Mouse (Mus musculus): Measurements from ENCODE around the gene Rab5b. TPM values are rescaled to one million over a fixed set of nuclear protein-coding genes. Genes with fewer than 3 reads are reported as not detected.

The Rab5b gene
- polyA plus RNA-seq (2015; fragmentation: Nextera tagmentation; extraction: Ambion mirVana), result 61.6 and 64.5 TPM in 2 replicates

DNA sequence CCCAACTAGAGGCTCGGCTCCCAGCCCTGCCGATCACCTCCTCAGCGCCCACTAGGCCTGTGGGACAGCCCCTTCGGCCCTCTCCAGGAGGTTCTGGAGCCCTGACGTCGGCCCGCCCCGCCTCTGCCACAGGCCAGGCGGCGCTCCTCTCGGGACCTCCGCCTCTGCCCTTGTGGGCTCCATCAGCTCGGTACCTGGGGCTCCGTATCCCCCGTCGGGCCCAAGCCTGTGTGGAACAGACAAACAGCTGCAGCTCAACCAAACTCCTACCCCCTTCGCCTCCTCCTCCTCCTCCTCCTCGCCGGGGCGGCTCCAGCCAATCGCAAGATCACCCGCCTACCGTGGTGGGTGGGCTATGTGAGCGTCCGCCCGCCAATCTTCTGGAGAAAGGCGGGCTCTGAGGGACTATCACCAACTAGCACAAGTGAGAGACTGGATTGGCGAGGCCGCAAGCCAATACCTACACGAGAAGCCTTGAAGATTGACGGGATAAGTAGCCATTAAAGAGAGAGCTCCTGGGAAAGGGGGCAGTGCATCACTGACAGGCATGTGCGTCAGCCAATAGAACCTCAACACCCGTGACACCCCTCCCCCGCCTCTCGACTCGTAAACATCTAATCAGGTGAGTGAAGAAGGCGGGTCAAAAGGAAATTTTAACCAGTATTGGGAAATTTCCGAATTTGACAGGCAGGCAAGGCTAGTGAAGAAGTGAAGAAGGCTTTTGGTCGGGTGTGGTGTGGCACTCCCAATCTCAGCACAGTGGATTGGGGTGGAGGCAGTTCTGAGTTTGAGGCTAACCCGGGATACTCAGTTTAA, at the start of gene Rab5b:
TSS of gene Rab5b (minus strand) at position 273 of the 816 bp plus-strand sequence.
- Histone ChIP-seq H3K9me3 (ENCODE audit: control insufficient read depth, low read length) (no peaks in the 10 kb centered on the region), H3K27me3 (replicated peaks; ENCODE audit: control insufficient read depth, insufficient read depth, low read length) (no peaks in the 10 kb centered on the region), H3K4me3 (ENCODE audit: low read length) (peak within 1 kb of the TSS; percentile 83), H3K4me2 (ENCODE audit: low read depth, low read length) (peak within 1 kb of the TSS; percentile 59), H3K4me1 (ENCODE audit: control insufficient read depth, insufficient read depth, low read length) (peaks cover 10% of the 10 kb centered on the region), H3K9ac (ENCODE audit: low read depth, low read length) (peak within 1 kb of the TSS; percentile 85), H3K27ac (ENCODE audit: low read length) (peak within 1 kb of the TSS; percentile 92), H3K36me3 (ENCODE audit: control insufficient read depth, insufficient read depth, low read length) (peaks cover 3% of the 10 kb centered on the region; the same call in 1 of the 2 replicates)
- ATAC-seq, result peak; percentile 99
- under 1% methylated on average over 40 of the region's 40 CpGs for WGBS

DNA sequence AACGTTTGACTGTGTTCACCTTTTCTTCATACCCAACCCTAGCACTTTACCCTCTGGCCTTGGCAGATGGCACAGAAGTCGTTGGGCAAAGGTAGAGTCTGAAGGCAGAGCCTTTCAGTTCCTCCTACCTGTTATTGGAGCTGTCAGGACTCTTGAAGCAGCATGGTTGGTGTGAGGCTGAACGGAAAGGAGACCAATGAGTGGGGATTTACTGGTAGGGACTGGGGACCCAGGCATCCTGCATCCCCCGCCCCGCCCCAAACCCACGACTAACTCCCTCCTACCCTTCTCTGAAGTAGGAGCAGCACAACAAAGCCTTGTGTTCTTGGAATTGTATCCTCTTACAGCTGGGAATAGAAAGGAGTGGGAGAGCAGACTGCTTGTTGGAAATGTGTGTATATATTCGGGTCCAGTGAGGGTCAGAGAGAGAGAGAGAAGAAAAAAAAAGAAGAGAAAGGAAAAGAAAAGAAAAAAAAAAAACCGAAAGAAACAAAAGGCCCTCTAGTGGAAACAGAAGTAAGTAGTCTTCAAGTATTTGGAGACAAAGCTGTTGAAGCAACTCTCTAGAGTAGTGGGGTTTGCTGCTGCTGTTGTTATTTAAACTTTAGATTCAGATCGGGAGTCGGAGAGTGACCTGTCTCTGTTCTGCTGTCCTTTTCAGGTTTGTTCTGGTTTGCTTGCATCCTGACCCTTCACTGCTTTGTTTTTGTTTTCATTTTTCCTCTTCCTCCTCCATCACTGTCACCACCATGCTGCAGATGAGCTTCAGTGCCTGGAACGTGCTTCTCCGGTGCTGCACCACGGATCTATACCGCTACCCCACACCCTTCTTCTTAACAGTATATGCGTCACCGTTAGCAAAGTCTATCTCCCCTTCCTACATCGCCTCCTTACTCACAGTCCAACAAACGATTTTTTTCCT, 48.9 kb upstream of the Rab5b start, which contains the start of gene Dgka:
TSS of gene Dgka (minus strand) at position 176 of the 922 bp plus-strand sequence.
- no peaks in the 10 kb centered on the region for H3K36me3 ChIP-seq (ENCODE audit: control insufficient read depth, insufficient read depth, low read length)
- no peak for ATAC-seq
- no peaks in the 10 kb centered on the region for H3K9me3 ChIP-seq (ENCODE audit: control insufficient read depth, low read length)
- WGBS, result 25% methylated on average over 18 of the region's 18 CpGs
- peak within 1 kb of the TSS; percentile 92 for H3K9ac ChIP-seq (ENCODE audit: low read depth, low read length)
- no peaks in the 10 kb centered on the region for H3K27me3 ChIP-seq (replicated peaks; ENCODE audit: control insufficient read depth, insufficient read depth, low read length)
- H3K4me3 ChIP-seq (ENCODE audit: low read length), result peak within 1 kb of the TSS; percentile 71
- peaks cover 20% of the 10 kb centered on the region for H3K4me1 ChIP-seq (ENCODE audit: control insufficient read depth, insufficient read depth, low read length)
- H3K27ac ChIP-seq (ENCODE audit: low read length), result peak within 1 kb of the TSS; percentile 68
- H3K4me2 ChIP-seq (ENCODE audit: low read depth, low read length), result peak within 1 kb of the TSS; percentile 94

DNA sequence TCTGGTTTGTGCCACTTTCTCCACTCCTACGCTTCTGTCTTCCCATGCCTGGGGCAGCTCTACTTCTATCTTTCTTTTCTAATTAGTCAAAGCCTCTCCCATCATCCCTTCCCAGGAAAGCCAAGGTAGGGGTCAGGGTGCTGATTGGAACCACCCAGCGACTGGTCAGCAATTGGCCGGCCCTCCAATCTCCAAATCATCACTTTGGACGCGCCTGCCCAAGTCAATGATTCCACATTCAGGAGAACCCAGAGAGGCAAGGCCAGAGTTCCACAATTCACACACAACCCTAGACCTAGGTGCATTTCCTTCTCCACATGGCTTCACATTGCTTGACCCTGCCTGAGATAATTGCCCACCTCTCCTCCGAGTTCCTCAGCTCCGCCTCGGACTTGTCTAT, 48.1 kb upstream of the Rab5b start:
- no peaks in the 10 kb centered on the region for H3K36me3 ChIP-seq (ENCODE audit: control insufficient read depth, insufficient read depth, low read length)
- H3K9ac ChIP-seq (ENCODE audit: low read depth, low read length), result peak overlapping the region; percentile 92
- peak overlapping the region; percentile 71 for H3K4me3 ChIP-seq (ENCODE audit: low read length)
- peak overlapping the region; percentile 68 for H3K27ac ChIP-seq (ENCODE audit: low read length)
- H3K27me3 ChIP-seq (replicated peaks; ENCODE audit: control insufficient read depth, insufficient read depth, low read length), result no peaks in the 10 kb centered on the region
- H3K4me1 ChIP-seq (ENCODE audit: control insufficient read depth, insufficient read depth, low read length), result peaks cover 18% of the 10 kb centered on the region
- H3K9me3 ChIP-seq (ENCODE audit: control insufficient read depth, low read length), result no peaks in the 10 kb centered on the region
- 25% methylated on average over 8 of the region's 8 CpGs for WGBS
- peak overlapping the region; percentile 94 for H3K4me2 ChIP-seq (ENCODE audit: low read depth, low read length)
- no peak for ATAC-seq

- H3K9me3 ChIP-seq (ENCODE audit: control insufficient read depth, low read length), result no peaks in the 10 kb centered on the region
- H3K36me3 ChIP-seq (ENCODE audit: control insufficient read depth, insufficient read depth, low read length), result no peaks in the 10 kb centered on the region
- no peaks in the 10 kb centered on the region for H3K27me3 ChIP-seq (replicated peaks; ENCODE audit: control insufficient read depth, insufficient read depth, low read length)
- H3K4me2 ChIP-seq (ENCODE audit: low read depth, low read length), result peak overlapping the region; percentile 94
- ATAC-seq, result peak; percentile 26
- H3K4me1 ChIP-seq (ENCODE audit: control insufficient read depth, insufficient read depth, low read length), result peaks cover 18% of the 10 kb centered on the region
- H3K4me3 ChIP-seq (ENCODE audit: low read length), result peak overlapping the region; percentile 71
- WGBS, result under 1% methylated on average over 36 of the region's 37 CpGs
- peak overlapping the region; percentile 92 for H3K9ac ChIP-seq (ENCODE audit: low read depth, low read length)
- H3K27ac ChIP-seq (ENCODE audit: low read length), result peak overlapping the region; percentile 68
These were observed 47.7 kb upstream of the Rab5b start for GRCm38 (mm10) chr10:128743791-128744191.

GRCm38 (mm10) chr10:128743235-128743634, 47.2 kb upstream of the Rab5b start:
- Histone ChIP-seq H3K36me3 (ENCODE audit: control insufficient read depth, insufficient read depth, low read length) (no peaks in the 10 kb centered on the region), H3K4me3 (ENCODE audit: low read length) (peak overlapping the region; percentile 71), H3K27me3 (replicated peaks; ENCODE audit: control insufficient read depth, insufficient read depth, low read length) (no peaks in the 10 kb centered on the region), H3K27ac (ENCODE audit: low read length) (peak overlapping the region; percentile 68; the same call in 1 of the 2 replicates), H3K9ac (ENCODE audit: low read depth, low read length) (peak overlapping the region; percentile 92), H3K4me2 (ENCODE audit: low read depth, low read length) (peak overlapping the region; percentile 94), H3K9me3 (ENCODE audit: control insufficient read depth, low read length) (no peaks in the 10 kb centered on the region), H3K4me1 (ENCODE audit: control insufficient read depth, insufficient read depth, low read length) (peaks cover 18% of the 10 kb centered on the region)
- ATAC-seq, result no peak
- WGBS, result 6% methylated on average over 7 of the region's 7 CpGs

DNA sequence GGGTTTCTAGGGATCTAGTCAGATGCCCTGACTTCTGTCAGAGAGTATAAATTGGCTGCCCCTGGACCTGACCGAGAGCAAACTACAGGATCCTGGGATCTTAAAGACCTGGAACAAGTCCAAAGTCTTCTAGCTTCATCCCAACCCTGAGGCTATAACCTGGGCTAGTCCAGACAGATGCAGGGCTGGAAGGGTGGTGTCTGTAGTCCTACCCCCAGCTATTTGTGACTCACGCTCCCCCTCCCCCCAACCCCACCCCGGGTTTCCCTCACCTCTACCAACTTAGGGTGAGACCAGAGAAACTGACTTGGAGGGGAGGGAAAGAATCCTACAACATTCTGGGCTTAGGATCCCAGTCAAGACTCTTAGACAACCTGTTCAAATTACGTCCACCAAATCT, 46.6 kb upstream of the Rab5b start:
- Histone ChIP-seq H3K9ac (ENCODE audit: low read depth, low read length) (no peak overlapping the region), H3K36me3 (ENCODE audit: control insufficient read depth, insufficient read depth, low read length) (no peaks in the 10 kb centered on the region), H3K4me1 (ENCODE audit: control insufficient read depth, insufficient read depth, low read length) (peaks cover 19% of the 10 kb centered on the region), H3K9me3 (ENCODE audit: control insufficient read depth, low read length) (no peaks in the 10 kb centered on the region), H3K27ac (ENCODE audit: low read length) (no peak overlapping the region), H3K27me3 (replicated peaks; ENCODE audit: control insufficient read depth, insufficient read depth, low read length) (no peaks in the 10 kb centered on the region), H3K4me2 (ENCODE audit: low read depth, low read length) (peak overlapping the region; percentile 94), H3K4me3 (ENCODE audit: low read length) (peak overlapping the region; percentile 71; the same call in 1 of the 2 replicates)
- ATAC-seq, result no peak
- 31% methylated on average over 4 of the region's 4 CpGs for whole genome bisulfite sequencing

DNA sequence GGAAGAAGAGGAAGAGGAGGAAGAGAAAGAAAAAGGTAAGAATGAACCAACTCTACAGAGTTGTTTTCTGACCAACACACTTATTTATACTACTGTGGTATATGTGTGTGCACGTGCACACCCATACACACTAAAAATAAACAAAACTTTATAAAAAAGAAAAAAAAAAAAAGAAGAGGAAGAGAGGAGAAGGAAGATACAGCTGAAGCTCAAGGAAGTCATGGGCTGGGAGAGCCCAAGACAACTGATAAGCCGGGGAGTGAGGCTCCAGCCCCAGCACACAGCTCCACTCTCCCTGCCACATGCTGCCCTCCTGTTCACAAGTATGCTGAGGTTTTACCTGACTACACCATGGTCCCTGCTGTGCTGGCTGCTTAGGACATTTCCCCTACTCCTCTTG, 44.2 kb upstream of the Rab5b start:
- no peak overlapping the region for H3K4me3 ChIP-seq (ENCODE audit: low read length)
- 60% methylated on average over 2 of the region's 2 CpGs for WGBS

DNA sequence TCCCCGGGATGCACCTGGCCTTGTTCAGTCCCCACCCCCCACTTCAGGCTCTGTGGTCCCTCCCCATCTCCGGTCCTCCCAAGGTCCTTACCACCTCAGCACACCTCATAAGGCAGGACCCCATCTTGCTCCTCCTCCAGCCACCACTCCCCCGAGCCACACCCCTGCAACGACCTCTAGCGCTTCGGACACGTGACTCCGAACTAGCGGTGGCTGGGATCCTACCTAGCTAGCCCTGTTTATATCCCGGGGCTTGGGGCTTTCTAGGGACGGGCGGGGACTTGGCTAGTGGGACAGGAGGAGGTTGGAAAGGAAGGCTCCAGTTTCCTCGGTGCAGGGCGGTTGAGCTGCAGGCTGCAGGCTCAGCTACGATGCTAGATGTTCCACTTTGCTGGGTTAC, 41.4 kb upstream of the Rab5b start:
- ATAC-seq, result peak; percentile 63; the same call in 1 of the 2 replicates
- WGBS, result 4% methylated on average over 15 of the region's 15 CpGs
- peak overlapping the region; percentile 44 for H3K4me2 ChIP-seq (ENCODE audit: low read depth, low read length)
- H3K9ac ChIP-seq (ENCODE audit: low read depth, low read length), result peak overlapping the region; percentile 53; the same call in 1 of the 2 replicates
- H3K27ac ChIP-seq (ENCODE audit: low read length), result no peak overlapping the region
- peaks cover 11% of the 10 kb centered on the region; the same call in 1 of the 2 replicates for H3K36me3 ChIP-seq (ENCODE audit: control insufficient read depth, insufficient read depth, low read length)
- H3K4me1 ChIP-seq (ENCODE audit: control insufficient read depth, insufficient read depth, low read length), result peaks cover 7% of the 10 kb centered on the region
- no peaks in the 10 kb centered on the region for H3K27me3 ChIP-seq (replicated peaks; ENCODE audit: control insufficient read depth, insufficient read depth, low read length)
- peak overlapping the region; percentile 26; the same call in 1 of the 2 replicates for H3K4me3 ChIP-seq (ENCODE audit: low read length)
- H3K9me3 ChIP-seq (ENCODE audit: control insufficient read depth, low read length), result 0 out of 2 replicates have a peak, but pooled peaks cover 4% of the 10 kb centered on the region

More for the DNA sequence above, 44.2 kb upstream of the Rab5b start:
- H3K27ac ChIP-seq (ENCODE audit: low read length), result no peak overlapping the region
- H3K4me2 ChIP-seq (ENCODE audit: low read depth, low read length), result no peak overlapping the region
- no peak overlapping the region for H3K9ac ChIP-seq (ENCODE audit: low read depth, low read length)
- H3K27me3 ChIP-seq (replicated peaks; ENCODE audit: control insufficient read depth, insufficient read depth, low read length), result no peaks in the 10 kb centered on the region
- peaks cover 21% of the 10 kb centered on the region for H3K4me1 ChIP-seq (ENCODE audit: control insufficient read depth, insufficient read depth, low read length)
- H3K9me3 ChIP-seq (ENCODE audit: control insufficient read depth, low read length), result no peaks in the 10 kb centered on the region
- no peaks in the 10 kb centered on the region for H3K36me3 ChIP-seq (ENCODE audit: control insufficient read depth, insufficient read depth, low read length)
- no peak for ATAC-seq

GRCm38 (mm10) chr10:128731992-128732391, 35.9 kb upstream of the Rab5b start:
- H3K9me3 ChIP-seq (ENCODE audit: control insufficient read depth, low read length), result 0 out of 2 replicates have a peak, but pooled peaks cover 4% of the 10 kb centered on the region
- no peak overlapping the region for H3K27ac ChIP-seq (ENCODE audit: low read length)
- H3K4me1 ChIP-seq (ENCODE audit: control insufficient read depth, insufficient read depth, low read length), result no peaks in the 10 kb centered on the region
- peak; percentile 67 for ATAC-seq
- H3K36me3 ChIP-seq (ENCODE audit: control insufficient read depth, insufficient read depth, low read length), result peaks cover 11% of the 10 kb centered on the region; the same call in 1 of the 2 replicates
- H3K27me3 ChIP-seq (replicated peaks; ENCODE audit: control insufficient read depth, insufficient read depth, low read length), result no peaks in the 10 kb centered on the region
- H3K9ac ChIP-seq (ENCODE audit: low read depth, low read length), result no peak overlapping the region
- H3K4me3 ChIP-seq (ENCODE audit: low read length), result no peak overlapping the region
- no peak overlapping the region for H3K4me2 ChIP-seq (ENCODE audit: low read depth, low read length)

Measured in intestine, embryonic 16.5 days (tissue).